Comparison of ENCODE assay signal across 14 mouse cellular contexts in genomic region chr2:156776907-156777306, GRCm38 (mm10). TPM values are rescaled to one million over a fixed set of nuclear protein-coding genes. Genes with fewer than 3 reads are reported as not detected.
A peak's percentile ranks its signal among the peaks of the same experiment; 100 is the strongest.
DNase-seq lines count a peak whose midpoint lies in the region; ATAC-seq and TF ChIP-seq lines count a peak whose summit lies in the region.
"Had no signal": no experiment of that assay in that cellular context is flagged by ENCODE, and none has a peak within 500 bp of the region (broad histone marks: within the 10 kb centered on the region; RNA-seq: fewer than 3 reads in every experiment).

No protein-coding gene starts in this region.

- TF ChIP-seq CTCF in gastrocnemius, adult 2 months (IDR thresholded peaks at IDR 0.05) = no peak

- H3K4me3 ChIP-seq in gastrocnemius, adult 2 months = peak overlapping the region; percentile 59
- peak overlapping the region; percentile 26 for H3K4me3 ChIP-seq in kidney, embryonic 15.5 days (replicated peaks)
- H3K4me3 ChIP-seq in brown adipose tissue, adult 24 weeks (ENCODE audit: insufficient read depth, low read depth, low read length) = 0 out of 2 replicates have a peak overlapping the region, but pooled peaks have one; percentile 21
- H3K4me3 ChIP-seq in liver, embryonic 13.5 days (replicated peaks) = no peak overlapping the region

- H3K9ac ChIP-seq in kidney, embryonic 15.5 days = 0 out of 2 replicates have a peak overlapping the region, but pooled peaks have one; percentile 2
- no peak overlapping the region for H3K9ac ChIP-seq in liver, embryonic 13.5 days

- intact Hi-C loops in gastrocnemius, adult 2 months (cut with DNase I) = loop anchor here (5.0 kb wide), 1 partner anchor 55 kb away; no protein-coding TSS in a partner anchor

- H3K9me3 ChIP-seq in kidney, embryonic 15.5 days (replicated peaks) = no peaks in the 10 kb centered on the region
- no peaks in the 10 kb centered on the region for H3K9me3 ChIP-seq in liver, embryonic 13.5 days (replicated peaks)

- H3K27ac ChIP-seq in gastrocnemius, adult 2 months = peak overlapping the region; percentile 67
- no peak overlapping the region for H3K27ac ChIP-seq in kidney, embryonic 15.5 days
- no peak overlapping the region; the same call in 1 of the 2 replicates for H3K27ac ChIP-seq in brown adipose tissue, adult 24 weeks (replicated peaks; ENCODE audit: low read depth, low read length)
- H3K27ac ChIP-seq in liver, embryonic 13.5 days = no peak overlapping the region
- H3K27ac ChIP-seq: macrophage had no signal

- no peaks in the 10 kb centered on the region for H3K36me3 ChIP-seq in kidney, embryonic 15.5 days
- no peaks in the 10 kb centered on the region for H3K36me3 ChIP-seq in liver, embryonic 13.5 days

- ATAC-seq in kidney, embryonic 15.5 days (replicated peaks; ENCODE audit: low FRiP score) = no peak
- ATAC-seq in liver, embryonic 13.5 days (ENCODE audit: low read depth) = no peak
- ATAC-seq: forebrain, embryonic 14.5 days had no signal

- peak overlapping the region; percentile 51 for H3K4me2 ChIP-seq in kidney, embryonic 15.5 days
- 0 out of 2 replicates have a peak overlapping the region, but pooled peaks have one; percentile 10 for H3K4me2 ChIP-seq in liver, embryonic 13.5 days

- WGBS in kidney, embryonic 15.5 days = 83% methylated on average over 2 of the region's 2 CpGs
- WGBS in liver, embryonic 13.5 days (ENCODE audit: insufficient replicate concordance) = 84% methylated on average over 2 of the region's 2 CpGs

- H3K4me1 ChIP-seq in kidney, embryonic 15.5 days = peaks cover 55% of the 10 kb centered on the region
- 0 out of 2 replicates have a peak, but pooled peaks cover 4% of the 10 kb centered on the region for H3K4me1 ChIP-seq in brown adipose tissue, adult 24 weeks (ENCODE audit: control insufficient read depth, insufficient read depth, insufficient read length, low read length)
- H3K4me1 ChIP-seq in liver, embryonic 13.5 days (replicated peaks) = peaks cover 60% of the 10 kb centered on the region

- peaks cover 6% of the 10 kb centered on the region; the same call in 1 of the 2 replicates for H3K27me3 ChIP-seq in kidney, embryonic 15.5 days
- peaks cover 31% of the 10 kb centered on the region for H3K27me3 ChIP-seq in liver, embryonic 13.5 days

- no peak for DNase-seq in gastrocnemius, adult 2 months
- DNase-seq in gastrocnemius, adult 8-10 months (ENCODE audit: low spot score in 2 of 2) = no peak
- DNase-seq in kidney, postnatal 14 days = no peak
- no peak for DNase-seq in liver, embryonic 13.5 days
- no peak for DNase-seq in urinary bladder, postnatal 25 days (ENCODE audit: low spot score)
- no peak for DNase-seq in lung, postnatal 4 days
- DNase-seq: cerebellum, adult 18-20 months; gastrocnemius, postnatal 36 days; right cerebral cortex, postnatal 25 days; thymus, adult 18-20 months had no signal

RNA-seq across cellular contexts. Expression of gene Myl9, which starts 1.7 kb away (rescaled TPM):
- total RNA-seq in gastrocnemius, adult 2 months (2021) = 10 to 100 TPM; 41.2 to 50.0 TPM
- total RNA-seq in gastrocnemius, adult 8-10 months (2022) = 10 to 100 TPM; 28.1 to 44.3 (median 31.9) TPM
- polyA plus RNA-seq in kidney, embryonic 15.5 days (2015; fragmentation: Nextera tagmentation; extraction: Ambion mirVana) = 305 and 466 TPM in 2 replicates
- 35.0 and 37.1 TPM in 2 replicates for polyA plus RNA-seq in brown adipose tissue, adult 24 weeks (2012; ENCODE audit: insufficient read depth, insufficient read length, missing spikeins)
- 58.3 and 60.1 TPM in 2 replicates for polyA plus RNA-seq in liver, embryonic 13.5 days (2015; fragmentation: Nextera tagmentation; extraction: Ambion mirVana)
- polyA plus RNA-seq: macrophage had no signal
